Comparison of ENCODE assay signal across 18 mouse cellular contexts in the genomic region with DNA sequence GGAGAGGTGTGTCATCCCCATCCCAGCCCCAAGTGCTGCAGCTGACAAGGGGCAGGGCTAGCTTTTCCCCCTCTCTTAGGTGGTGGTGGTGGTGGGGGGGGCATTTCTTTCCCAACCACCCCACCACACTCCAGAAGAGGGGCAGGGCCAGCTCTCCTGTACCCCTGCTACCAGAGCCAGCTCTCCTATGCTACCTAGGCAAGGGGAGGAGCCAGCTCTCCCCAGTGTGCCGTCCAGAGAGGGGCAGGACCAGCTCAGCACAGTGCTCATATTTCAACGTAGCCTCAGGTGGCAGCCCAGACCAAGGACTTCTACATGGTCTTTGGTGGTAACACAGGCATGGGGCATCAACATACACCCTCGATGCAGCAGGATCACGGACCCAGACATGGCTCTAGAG. TPM values are rescaled to one million over a fixed set of nuclear protein-coding genes. Genes with fewer than 3 reads are reported as not detected.
DNase-seq lines count a peak whose midpoint lies in the region; ATAC-seq and TF ChIP-seq lines count a peak whose summit lies in the region.
"Had no signal": no experiment of that assay in that cellular context is flagged by ENCODE, and none has a peak within 500 bp of the region (broad histone marks: within the 10 kb centered on the region; RNA-seq: fewer than 3 reads in every experiment).

No protein-coding gene starts in this region.

- TF ChIP-seq CTCF in lung, postnatal 0 days (IDR thresholded peaks at IDR 0.05): no peak

- WGBS in hindbrain, embryonic 15.5 days: 65% methylated on average over 4 of the region's 4 CpGs
- 70% methylated on average over 4 of the region's 4 CpGs for WGBS in hindbrain, embryonic 14.5 days
- 51% methylated on average over 4 of the region's 4 CpGs for WGBS in lung, postnatal 0 days
- WGBS in embryonic facial prominence, embryonic 12.5 days: 47% methylated on average over 4 of the region's 4 CpGs
- 75% methylated on average over 4 of the region's 4 CpGs for WGBS in midbrain, embryonic 15.5 days

- ATAC-seq in hindbrain, embryonic 15.5 days (ENCODE audit: low FRiP score, low read depth): peak; percentile 7; the same call in 1 of the 2 replicates
- no peak; the same call in 1 of the 2 replicates for ATAC-seq in hindbrain, embryonic 14.5 days (ENCODE audit: low FRiP score)
- ATAC-seq in lung, postnatal 0 days: peak; percentile 44
- ATAC-seq in embryonic facial prominence, embryonic 12.5 days (ENCODE audit: insufficient number of reproducible peaks, insufficient read depth, low FRiP score, low TSS enrichment): peak; percentile 63; the same call in 1 of the 2 replicates
- 0 out of 2 replicates have a peak, but pooled peaks have one; percentile 25 for ATAC-seq in midbrain, embryonic 15.5 days (replicated peaks)

- H3K4me2 ChIP-seq in hindbrain, embryonic 15.5 days: no peak overlapping the region
- H3K4me2 ChIP-seq in hindbrain, embryonic 14.5 days (replicated peaks): no peak overlapping the region
- no peak overlapping the region for H3K4me2 ChIP-seq in lung, postnatal 0 days (replicated peaks; ENCODE audit: low read depth, low read length)
- H3K4me2 ChIP-seq in embryonic facial prominence, embryonic 12.5 days (replicated peaks): no peak overlapping the region
- no peak overlapping the region for H3K4me2 ChIP-seq in midbrain, embryonic 15.5 days
- H3K4me2 ChIP-seq: heart, embryonic 12.5 days; limb, embryonic 13.5 days; liver, embryonic 15.5 days had no signal

- H3K4me3 ChIP-seq in hindbrain, embryonic 15.5 days: no peak overlapping the region
- no peak overlapping the region for H3K4me3 ChIP-seq in hindbrain, embryonic 14.5 days (replicated peaks; ENCODE audit: low read length)
- no peak overlapping the region for H3K4me3 ChIP-seq in lung, postnatal 0 days (ENCODE audit: low read depth, low read length)
- H3K4me3 ChIP-seq in embryonic facial prominence, embryonic 12.5 days: no peak overlapping the region
- no peak overlapping the region for H3K4me3 ChIP-seq in midbrain, embryonic 15.5 days
- H3K4me3 ChIP-seq: erythroblast, embryonic 14.5 days; heart, embryonic 12.5 days; layer of hippocampus, adult 2 months; limb, embryonic 13.5 days; liver, embryonic 15.5 days; myocyte had no signal

- H3K4me1 ChIP-seq in hindbrain, embryonic 15.5 days (replicated peaks): peaks cover 29% of the 10 kb centered on the region
- H3K4me1 ChIP-seq in hindbrain, embryonic 14.5 days (replicated peaks; ENCODE audit: control insufficient read depth, insufficient read depth, low read length): peaks cover 21% of the 10 kb centered on the region
- no peaks in the 10 kb centered on the region; the same call in 1 of the 2 replicates for H3K4me1 ChIP-seq in lung, postnatal 0 days (ENCODE audit: insufficient read depth, low read depth, low read length)
- peaks cover 43% of the 10 kb centered on the region for H3K4me1 ChIP-seq in embryonic facial prominence, embryonic 12.5 days
- H3K4me1 ChIP-seq in midbrain, embryonic 15.5 days: peaks cover 26% of the 10 kb centered on the region
- H3K4me1 ChIP-seq: liver, embryonic 15.5 days had no signal

- H3K36me3 ChIP-seq in hindbrain, embryonic 15.5 days: no peaks in the 10 kb centered on the region
- no peaks in the 10 kb centered on the region for H3K36me3 ChIP-seq in hindbrain, embryonic 14.5 days (replicated peaks; ENCODE audit: control insufficient read depth, insufficient read depth)
- no peaks in the 10 kb centered on the region for H3K36me3 ChIP-seq in lung, postnatal 0 days (ENCODE audit: insufficient read depth, low read length)
- no peaks in the 10 kb centered on the region for H3K36me3 ChIP-seq in embryonic facial prominence, embryonic 12.5 days
- no peaks in the 10 kb centered on the region for H3K36me3 ChIP-seq in midbrain, embryonic 15.5 days (replicated peaks)
- H3K36me3 ChIP-seq: heart, embryonic 12.5 days; limb, embryonic 13.5 days; liver, embryonic 15.5 days had no signal

- H3K9me3 ChIP-seq in hindbrain, embryonic 15.5 days: no peaks in the 10 kb centered on the region
- no peaks in the 10 kb centered on the region for H3K9me3 ChIP-seq in hindbrain, embryonic 14.5 days (ENCODE audit: control insufficient read depth, low read length)
- no peaks in the 10 kb centered on the region for H3K9me3 ChIP-seq in lung, postnatal 0 days (ENCODE audit: low read length)
- H3K9me3 ChIP-seq in embryonic facial prominence, embryonic 12.5 days: no peaks in the 10 kb centered on the region
- H3K9me3 ChIP-seq in midbrain, embryonic 15.5 days: no peaks in the 10 kb centered on the region
- H3K9me3 ChIP-seq: limb, embryonic 13.5 days; liver, embryonic 15.5 days had no signal

- H3K27ac ChIP-seq in hindbrain, embryonic 15.5 days (replicated peaks): no peak overlapping the region
- H3K27ac ChIP-seq in hindbrain, embryonic 14.5 days: no peak overlapping the region
- no peak overlapping the region for H3K27ac ChIP-seq in lung, postnatal 0 days (ENCODE audit: low read length)
- H3K27ac ChIP-seq in embryonic facial prominence, embryonic 12.5 days: no peak overlapping the region
- no peak overlapping the region for H3K27ac ChIP-seq in midbrain, embryonic 15.5 days
- H3K27ac ChIP-seq: layer of hippocampus, adult 2 months; limb, embryonic 13.5 days; liver, embryonic 15.5 days had no signal

- no peaks in the 10 kb centered on the region for H3K27me3 ChIP-seq in hindbrain, embryonic 15.5 days
- H3K27me3 ChIP-seq in hindbrain, embryonic 14.5 days (ENCODE audit: control insufficient read depth, insufficient read depth, low read length): no peaks in the 10 kb centered on the region
- no peaks in the 10 kb centered on the region for H3K27me3 ChIP-seq in lung, postnatal 0 days (replicated peaks; ENCODE audit: insufficient read depth, low read length)
- no peaks in the 10 kb centered on the region for H3K27me3 ChIP-seq in embryonic facial prominence, embryonic 12.5 days
- H3K27me3 ChIP-seq in midbrain, embryonic 15.5 days (replicated peaks): no peaks in the 10 kb centered on the region
- H3K27me3 ChIP-seq: heart, embryonic 12.5 days; limb, embryonic 13.5 days; liver, embryonic 15.5 days had no signal

- no peak overlapping the region for H3K9ac ChIP-seq in hindbrain, embryonic 15.5 days
- no peak overlapping the region for H3K9ac ChIP-seq in hindbrain, embryonic 14.5 days
- no peak overlapping the region for H3K9ac ChIP-seq in lung, postnatal 0 days (replicated peaks; ENCODE audit: low read depth)
- no peak overlapping the region for H3K9ac ChIP-seq in embryonic facial prominence, embryonic 12.5 days
- no peak overlapping the region for H3K9ac ChIP-seq in midbrain, embryonic 15.5 days
- H3K9ac ChIP-seq: heart, embryonic 12.5 days; limb, embryonic 13.5 days; liver, embryonic 15.5 days had no signal

- DNase-seq in hindbrain, embryonic 14.5 days (ENCODE audit: low spot score): no peak
- DNase-seq in lung, postnatal 0 days (ENCODE audit: low spot score): no peak
- no peak for DNase-seq in lung, postnatal 10 days
- no peak for DNase-seq in frontal cortex, postnatal 14 days (ENCODE audit: low spot score in 2 of 2)
- DNase-seq: cerebellum, adult 18-20 months; gastrocnemius, postnatal 36 days; kidney, adult 11 months; right cerebral cortex, postnatal 25 days; thymus, adult 18-20 months had no signal

- TF ChIP-seq EP300 in lung, postnatal 0 days (IDR thresholded peaks at IDR 0.05): no peak

RNA-seq across cellular contexts. Expression of gene D630045J12Rik, which starts 50.0 kb away (rescaled TPM):
- polyA plus RNA-seq in hindbrain, embryonic 15.5 days (2015; fragmentation: Nextera tagmentation; extraction: Ambion mirVana): 15.2 and 16.9 TPM in 2 replicates
- 18.8 and 19.0 TPM in 2 replicates for polyA plus RNA-seq in hindbrain, embryonic 14.5 days (2014; fragmentation: Nextera tagmentation; extraction: Ambion mirVana)
- 1.2 and 1.3 TPM in 2 replicates for polyA plus RNA-seq in lung, postnatal 0 days (2015; fragmentation: Nextera tagmentation; extraction: Ambion mirVana)
- 8.7 and 9.7 TPM in 2 replicates for polyA plus RNA-seq in embryonic facial prominence, embryonic 12.5 days (2016; fragmentation: Nextera tagmentation; extraction: Ambion mirVana)
- polyA plus RNA-seq in midbrain, embryonic 15.5 days (2015; fragmentation: Nextera tagmentation; extraction: Ambion mirVana): 19.7 and 21.0 TPM in 2 replicates
